Comparison of ENCODE assay signal across 12 mouse cellular contexts in the genomic region with DNA sequence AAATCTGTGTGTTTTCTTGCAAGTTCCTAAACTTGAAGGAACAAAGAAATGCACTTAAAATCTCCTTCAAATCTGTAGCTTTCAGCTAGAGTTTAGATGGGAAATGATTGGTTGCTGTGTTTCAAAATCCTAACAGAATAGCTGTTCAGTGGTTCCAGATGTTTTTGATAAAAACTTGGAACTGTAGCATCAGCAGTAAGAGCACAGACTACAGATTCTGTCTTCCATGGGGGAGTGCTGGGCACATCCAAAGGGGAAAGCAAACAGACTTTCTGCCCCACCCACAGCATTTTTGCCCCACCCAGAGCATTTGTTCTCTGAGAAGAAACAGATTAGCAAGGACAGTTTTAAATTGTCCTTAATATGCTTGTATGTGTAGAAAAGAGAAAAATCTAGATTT.
DNase-seq lines count a peak whose midpoint lies in the region; ATAC-seq and TF ChIP-seq lines count a peak whose summit lies in the region.
"Had no signal": no experiment of that assay in that cellular context is flagged by ENCODE, and none has a peak within 500 bp of the region (broad histone marks: within the 10 kb centered on the region; RNA-seq: fewer than 3 reads in every experiment).

No protein-coding gene starts in this region.

- H3K4me1 ChIP-seq in intestine, embryonic 14.5 days (replicated peaks; ENCODE audit: control insufficient read depth, insufficient read depth, low read length), result peaks cover 30% of the 10 kb centered on the region
- H3K4me1 ChIP-seq in intestine, postnatal 0 days (replicated peaks; ENCODE audit: control insufficient read depth, insufficient read depth, low read length), result peaks cover 13% of the 10 kb centered on the region; the same call in 1 of the 2 replicates
- peaks cover 29% of the 10 kb centered on the region for H3K4me1 ChIP-seq in stomach, embryonic 16.5 days (ENCODE audit: control insufficient read depth, insufficient read depth, low read length)
- peaks cover 4% of the 10 kb centered on the region; the same call in 1 of the 2 replicates for H3K4me1 ChIP-seq in thymus, adult 2 months (replicated peaks; ENCODE audit: control insufficient read depth, insufficient read depth, low read length)

- TF ChIP-seq CTCF in intestine, postnatal 0 days (IDR thresholded peaks at IDR 0.05; ENCODE audit: low read depth), result no peak
- TF ChIP-seq CTCF in thymus, adult 2 months (IDR thresholded peaks at IDR 0.05; ENCODE audit: borderline replicate concordance, control insufficient read depth, extremely low read depth, insufficient read depth, low read length, poor library complexity), result no peak

- H3K9me3 ChIP-seq in intestine, embryonic 14.5 days (ENCODE audit: control insufficient read depth, low read length), result no peaks in the 10 kb centered on the region
- H3K9me3 ChIP-seq in intestine, postnatal 0 days (ENCODE audit: control insufficient read depth), result no peaks in the 10 kb centered on the region
- no peaks in the 10 kb centered on the region for H3K9me3 ChIP-seq in stomach, embryonic 16.5 days (replicated peaks; ENCODE audit: control insufficient read depth, low read length)
- H3K9me3 ChIP-seq: forebrain, embryonic 15.5 days; heart, embryonic 13.5 days; hindbrain, embryonic 13.5 days had no signal

- H3K4me2 ChIP-seq in intestine, embryonic 14.5 days (ENCODE audit: low read length), result no peak overlapping the region
- H3K4me2 ChIP-seq in intestine, postnatal 0 days (replicated peaks; ENCODE audit: low read depth), result no peak overlapping the region
- no peak overlapping the region for H3K4me2 ChIP-seq in stomach, embryonic 16.5 days (ENCODE audit: low read depth, low read length)
- H3K4me2 ChIP-seq: forebrain, embryonic 15.5 days; heart, embryonic 13.5 days; hindbrain, embryonic 13.5 days; liver, embryonic 11.5 days had no signal

- H3K27me3 ChIP-seq in intestine, embryonic 14.5 days (replicated peaks; ENCODE audit: control insufficient read depth, insufficient read depth, low read length), result no peaks in the 10 kb centered on the region
- H3K27me3 ChIP-seq in intestine, postnatal 0 days (replicated peaks; ENCODE audit: control insufficient read depth, insufficient read depth, low read length), result no peaks in the 10 kb centered on the region
- no peaks in the 10 kb centered on the region for H3K27me3 ChIP-seq in stomach, embryonic 16.5 days (ENCODE audit: control insufficient read depth, insufficient read depth, low read length)
- H3K27me3 ChIP-seq in thymus, adult 2 months (ENCODE audit: control insufficient read depth, insufficient read depth, low read length), result no peaks in the 10 kb centered on the region
- H3K27me3 ChIP-seq: forebrain, embryonic 15.5 days; heart, embryonic 13.5 days; hindbrain, embryonic 13.5 days had no signal

- ATAC-seq in intestine, embryonic 14.5 days (replicated peaks; ENCODE audit: low FRiP score, low TSS enrichment, low read depth), result no peak
- ATAC-seq in intestine, postnatal 0 days, result no peak
- ATAC-seq in stomach, embryonic 16.5 days (ENCODE audit: insufficient read depth, low FRiP score), result no peak

- TF ChIP-seq POLR2A in thymus, adult 2 months (IDR thresholded peaks at IDR 0.05; ENCODE audit: control insufficient read depth, extremely low read depth, insufficient read depth, low read length, poor library complexity), result no peak

- H3K27ac ChIP-seq in intestine, embryonic 14.5 days (ENCODE audit: low read depth), result peak overlapping the region; percentile 10; the same call in 1 of the 2 replicates
- H3K27ac ChIP-seq in intestine, postnatal 0 days (ENCODE audit: low read depth, low read length), result no peak overlapping the region
- peak overlapping the region; percentile 66 for H3K27ac ChIP-seq in stomach, embryonic 16.5 days (ENCODE audit: low read length)
- no peak overlapping the region for H3K27ac ChIP-seq in thymus, adult 2 months (ENCODE audit: control insufficient read depth, insufficient read depth, low read length)
- H3K27ac ChIP-seq: forebrain, embryonic 15.5 days; hindbrain, embryonic 13.5 days had no signal

- no peak for DNase-seq in intestine, embryonic 14.5 days (ENCODE audit: low spot score)
- peak; percentile 51 for DNase-seq in urinary bladder, postnatal 14 days (ENCODE audit: low spot score)
- DNase-seq in urinary bladder, postnatal 25 days (ENCODE audit: low spot score), result no peak
- peak; percentile 67 for DNase-seq in gastrocnemius, postnatal 25 days
- DNase-seq in embryo, embryonic 11 days, result no peak
- no peak for DNase-seq in thymus, adult 2 months

- no peak overlapping the region for H3K4me3 ChIP-seq in intestine, embryonic 14.5 days (ENCODE audit: low read depth, low read length)
- no peak overlapping the region for H3K4me3 ChIP-seq in intestine, postnatal 0 days (ENCODE audit: low read depth, low read length)
- no peak overlapping the region for H3K4me3 ChIP-seq in stomach, embryonic 16.5 days (replicated peaks; ENCODE audit: low read length)
- H3K4me3 ChIP-seq in thymus, adult 2 months (ENCODE audit: control insufficient read depth, insufficient read depth, low read length), result no peak overlapping the region
- H3K4me3 ChIP-seq: forebrain, embryonic 15.5 days; heart, embryonic 13.5 days; hindbrain, embryonic 13.5 days had no signal

- H3K36me3 ChIP-seq in intestine, embryonic 14.5 days (ENCODE audit: control insufficient read depth, insufficient read depth, low read length), result no peaks in the 10 kb centered on the region
- no peaks in the 10 kb centered on the region for H3K36me3 ChIP-seq in intestine, postnatal 0 days (ENCODE audit: control insufficient read depth, insufficient read depth)
- no peaks in the 10 kb centered on the region for H3K36me3 ChIP-seq in stomach, embryonic 16.5 days (ENCODE audit: control insufficient read depth, insufficient read depth, low read length)
- H3K36me3 ChIP-seq in thymus, adult 2 months (ENCODE audit: control insufficient read depth, insufficient read depth, low read length), result peaks cover 6% of the 10 kb centered on the region; the same call in 1 of the 2 replicates
- H3K36me3 ChIP-seq: forebrain, embryonic 15.5 days; heart, embryonic 13.5 days; hindbrain, embryonic 13.5 days had no signal

- no peak overlapping the region for H3K9ac ChIP-seq in intestine, embryonic 14.5 days (ENCODE audit: low read length)
- no peak overlapping the region for H3K9ac ChIP-seq in intestine, postnatal 0 days (ENCODE audit: low read depth, low read length)
- H3K9ac ChIP-seq in stomach, embryonic 16.5 days (ENCODE audit: low read length), result no peak overlapping the region
- H3K9ac ChIP-seq: forebrain, embryonic 15.5 days; heart, embryonic 13.5 days; hindbrain, embryonic 13.5 days had no signal

Comparison
In these comparisons a context has a peak if more than half of its experiments do, and no peak if none do; other contexts are left out.
1. DNase-seq: peak in urinary bladder, postnatal 14 days (single experiment) and gastrocnemius, postnatal 25 days (single experiment); none in intestine, embryonic 14.5 days (single experiment), urinary bladder, postnatal 25 days (single experiment), embryo, embryonic 11 days (single experiment) and thymus, adult 2 months (single experiment).
2. H3K27ac ChIP-seq: peak in intestine, embryonic 14.5 days (single experiment) and stomach, embryonic 16.5 days (single experiment); none in intestine, postnatal 0 days (single experiment) and thymus, adult 2 months (single experiment).